Mouse (Mus musculus): Measurements from ENCODE around the gene Plekha5.

The Plekha5 gene

DNA sequence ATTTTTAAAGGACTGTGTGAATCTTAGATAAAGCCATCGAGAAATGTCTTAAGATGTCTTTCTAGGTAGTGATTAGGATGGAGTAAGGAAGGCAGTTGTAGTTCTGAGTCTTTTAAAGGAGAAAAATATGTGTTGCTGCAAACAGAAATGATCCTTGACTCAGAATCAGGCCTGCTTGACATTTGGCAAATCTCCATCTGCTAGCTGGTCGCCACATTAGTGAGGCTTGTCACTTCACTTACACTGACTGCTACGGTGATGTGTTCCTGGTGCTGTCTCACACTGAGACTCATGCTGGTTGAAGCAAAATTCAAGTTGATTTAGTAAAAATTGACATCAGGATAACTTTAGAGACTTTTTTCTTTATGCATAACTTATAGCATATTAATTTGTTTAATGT lies 32.0 kb downstream of the Plekha5 start:
- DNase-seq (ENCODE audit: low read depth, low spot score) = no peak

DNA sequence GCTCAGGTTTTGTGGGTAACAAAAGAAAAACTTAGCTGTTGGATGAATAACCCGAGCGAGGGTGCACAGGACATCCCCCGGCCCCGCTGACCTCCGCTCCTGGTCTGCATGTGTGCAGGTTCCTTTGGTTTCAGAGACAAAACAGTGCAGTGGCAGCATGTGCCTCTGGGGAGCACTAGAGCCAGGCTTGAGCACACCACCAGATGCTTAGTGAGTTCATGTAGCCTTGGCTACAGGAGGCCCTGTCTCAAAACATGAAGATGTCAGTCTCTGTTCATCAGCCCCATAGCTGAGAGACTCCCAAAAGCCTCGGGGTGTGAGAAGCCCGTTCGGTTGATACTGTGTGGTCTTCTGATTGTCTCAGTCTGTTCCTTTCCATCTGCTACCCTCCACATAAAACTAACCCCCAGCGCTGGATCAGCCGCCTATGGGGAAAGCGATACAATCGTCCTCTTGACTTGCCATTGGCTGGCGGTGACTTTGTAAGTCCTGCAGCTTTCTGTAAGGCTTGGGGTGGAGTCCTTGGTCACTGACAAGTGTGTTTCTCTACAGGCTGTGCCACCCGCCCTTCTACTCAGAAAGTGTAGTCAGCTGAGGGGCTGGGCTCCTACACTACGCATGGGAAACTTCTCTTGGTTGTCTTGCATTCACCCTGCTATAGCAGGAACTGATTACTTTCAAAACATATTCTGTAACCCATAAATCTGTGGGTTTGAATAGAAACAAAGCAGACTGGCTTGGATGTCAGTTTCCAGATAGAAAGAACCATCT lies 32.7 kb downstream of the Plekha5 start:
- no peak for DNase-seq (ENCODE audit: low read depth, low spot score)

DNA sequence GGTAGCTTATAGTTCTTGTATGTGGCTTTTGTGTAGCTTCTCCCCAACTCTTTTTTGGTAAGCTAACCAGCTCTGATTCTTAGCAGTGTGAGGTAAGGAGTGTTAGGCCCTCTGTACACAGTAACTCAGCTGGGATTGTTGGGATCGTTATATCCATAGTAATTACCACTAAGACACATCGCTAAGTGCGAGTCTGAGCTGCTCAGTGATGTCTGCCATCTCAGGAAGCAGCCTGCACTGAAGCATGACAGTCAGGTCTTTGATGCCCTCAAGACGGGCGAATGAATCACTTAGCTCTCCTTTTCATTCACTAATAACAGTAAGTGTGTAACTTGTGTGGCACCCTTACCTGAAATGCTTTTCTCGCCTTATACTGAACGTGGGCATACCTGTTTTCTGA lies 36.5 kb downstream of the Plekha5 start:
- no peak for DNase-seq (ENCODE audit: low read depth, low spot score)

DNA sequence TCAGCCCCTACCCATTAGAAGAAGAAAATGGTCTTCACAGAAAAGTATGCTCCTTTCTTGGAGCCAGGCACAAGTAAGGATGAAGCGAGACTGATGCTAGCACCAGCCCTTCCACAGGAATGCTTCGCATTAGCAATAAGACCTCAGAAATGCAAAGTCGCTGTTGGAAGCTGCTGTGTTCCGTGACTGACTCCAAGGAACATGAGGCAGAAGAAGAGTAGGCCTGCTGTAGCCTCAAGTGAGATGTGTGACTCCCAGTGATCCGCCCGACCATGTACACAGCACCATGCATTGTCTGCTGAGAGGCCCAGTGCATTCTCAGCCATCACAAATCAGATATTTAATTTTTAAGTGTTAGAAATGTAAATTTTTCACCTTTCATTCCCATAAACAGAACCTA lies 41.0 kb downstream of the Plekha5 start:
- no peak for DNase-seq (ENCODE audit: low read depth, low spot score)

DNA sequence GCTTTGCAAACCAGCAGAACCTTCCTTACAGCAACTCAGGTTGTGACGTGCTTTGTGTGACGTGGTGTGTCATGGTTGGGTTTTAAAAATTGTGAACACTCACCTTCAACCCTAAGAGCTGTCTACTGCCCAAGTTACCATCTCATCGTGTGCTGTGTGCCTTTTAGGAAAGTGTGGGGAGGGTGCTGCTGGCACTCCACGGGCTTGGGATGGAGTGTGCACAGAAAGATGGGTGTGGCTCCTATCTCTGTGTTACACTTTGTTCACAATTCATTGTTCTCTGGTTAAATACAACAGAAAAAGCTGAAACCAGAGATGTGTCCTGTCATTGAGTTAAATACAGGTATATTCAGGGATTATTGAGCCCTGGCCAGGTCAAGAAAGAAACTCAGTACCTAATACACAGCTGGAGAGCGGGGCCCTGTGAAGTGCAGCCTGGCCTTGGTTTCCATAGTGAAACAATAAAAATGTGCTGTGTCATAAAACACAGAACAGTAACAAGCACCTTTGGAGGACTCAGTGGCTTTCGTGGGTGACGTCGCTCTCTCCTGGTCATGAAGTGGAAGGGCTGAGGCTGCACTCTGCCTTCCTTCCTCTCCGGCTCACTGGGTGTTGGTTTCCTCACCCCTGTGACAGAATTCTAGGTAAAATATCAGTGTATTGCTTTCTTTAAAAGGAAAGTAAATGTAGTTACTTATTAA lies 42.2 kb downstream of the Plekha5 start:
- DNase-seq (ENCODE audit: low read depth, low spot score) = no peak

DNA sequence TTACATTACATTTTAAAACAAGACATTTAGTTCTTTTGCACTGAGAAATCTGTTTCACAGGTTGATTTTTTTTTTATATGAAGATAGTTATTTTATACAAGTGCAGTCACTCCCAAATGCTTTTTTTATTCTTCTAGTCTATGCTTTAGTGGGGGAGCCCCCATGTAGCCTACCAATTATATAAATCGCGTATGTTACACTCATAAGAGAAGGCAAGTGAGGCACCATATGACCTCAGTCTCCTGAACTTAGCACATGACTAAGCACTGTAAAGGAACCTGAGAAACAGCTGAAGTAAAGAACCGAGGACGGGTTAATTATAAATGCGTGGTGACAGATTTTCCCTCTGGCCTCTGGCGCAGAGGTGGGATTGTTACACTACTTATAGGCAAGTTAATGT lies 43.0 kb downstream of the Plekha5 start:
- DNase-seq (ENCODE audit: low read depth, low spot score) = no peak

DNA sequence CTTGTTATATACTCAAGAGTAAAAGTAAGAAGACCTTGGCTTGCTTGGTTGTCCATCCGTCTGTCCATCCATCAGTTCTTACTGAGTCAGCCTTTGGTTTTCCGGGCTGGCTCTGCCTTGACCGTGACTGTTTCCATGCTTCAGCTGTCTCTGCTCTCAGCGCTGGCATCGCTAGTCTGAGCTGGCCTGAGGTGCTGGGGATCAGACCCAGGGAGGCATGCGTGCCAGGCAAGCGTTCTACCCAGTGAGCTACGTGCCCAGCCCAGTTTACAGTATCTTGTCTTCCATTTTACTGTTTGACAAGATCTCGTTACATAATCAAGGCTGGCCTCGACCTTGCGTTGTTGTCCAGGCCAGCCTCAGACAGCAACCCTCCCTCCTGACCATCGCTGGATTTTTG lies 44.0 kb downstream of the Plekha5 start:
- no peak for DNase-seq (ENCODE audit: low read depth, low spot score)

DNA sequence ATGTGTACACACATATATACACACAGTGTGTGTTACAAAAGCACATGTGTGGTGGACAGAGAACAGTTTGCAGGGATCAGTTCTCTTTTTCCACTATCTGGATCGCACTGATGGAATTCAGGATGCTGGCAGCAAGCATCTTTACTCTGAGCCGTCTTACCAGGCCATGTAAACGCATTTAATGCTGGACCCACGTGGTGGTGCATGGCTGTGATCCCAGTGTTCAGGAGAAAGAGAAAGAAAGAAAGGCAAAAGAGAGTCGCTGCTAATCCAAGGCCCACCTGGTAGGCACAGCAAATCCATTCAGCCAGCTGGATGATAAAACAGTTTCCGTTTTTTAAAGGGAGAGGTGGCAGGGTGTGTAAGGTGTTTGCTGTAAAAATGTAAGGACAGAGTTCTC lies 45.9 kb downstream of the Plekha5 start:
- DNase-seq (ENCODE audit: low read depth, low spot score) = no peak

DNA sequence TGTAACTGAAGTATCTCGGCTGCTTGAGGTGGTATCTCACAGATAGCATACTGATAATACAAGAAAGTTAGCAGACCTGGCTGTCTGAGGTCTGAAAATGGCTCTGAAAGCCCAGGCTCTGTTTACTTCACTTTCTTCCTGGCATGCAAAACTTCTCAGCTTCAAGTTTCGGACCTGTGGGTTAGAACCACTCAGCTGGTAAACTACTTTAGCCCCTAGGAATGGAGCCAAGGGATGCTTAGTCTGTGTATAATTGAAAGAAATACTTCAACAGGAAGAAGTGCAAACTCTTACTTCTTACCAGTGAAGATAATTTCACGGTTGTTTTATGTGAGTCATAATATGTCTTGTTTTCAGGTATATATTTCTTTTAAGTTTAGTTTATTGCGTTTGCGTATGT lies 47.9 kb downstream of the Plekha5 start:
- DNase-seq (ENCODE audit: low read depth, low spot score) = no peak

DNA sequence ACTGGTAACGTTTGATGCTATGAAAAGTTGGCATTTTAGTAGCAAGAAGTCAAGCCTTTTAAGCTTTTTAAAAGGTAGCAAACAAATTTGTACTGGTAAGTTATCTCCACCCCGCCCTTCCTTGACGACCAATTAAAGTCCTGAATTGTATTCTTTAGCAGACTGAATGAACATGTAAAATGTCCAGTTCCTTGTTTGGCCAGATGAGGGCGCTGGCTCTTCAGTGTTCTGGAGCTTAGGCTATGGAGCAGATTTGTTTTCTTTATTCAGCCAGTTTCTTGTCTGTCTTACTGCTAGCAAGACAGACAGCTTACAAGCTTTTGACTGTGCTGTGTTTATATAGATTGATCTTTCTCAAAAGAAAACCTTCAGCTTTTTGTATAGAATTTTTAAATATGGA lies 48.5 kb downstream of the Plekha5 start:
- DNase-seq (ENCODE audit: low read depth, low spot score) = peak; percentile 8

DNA sequence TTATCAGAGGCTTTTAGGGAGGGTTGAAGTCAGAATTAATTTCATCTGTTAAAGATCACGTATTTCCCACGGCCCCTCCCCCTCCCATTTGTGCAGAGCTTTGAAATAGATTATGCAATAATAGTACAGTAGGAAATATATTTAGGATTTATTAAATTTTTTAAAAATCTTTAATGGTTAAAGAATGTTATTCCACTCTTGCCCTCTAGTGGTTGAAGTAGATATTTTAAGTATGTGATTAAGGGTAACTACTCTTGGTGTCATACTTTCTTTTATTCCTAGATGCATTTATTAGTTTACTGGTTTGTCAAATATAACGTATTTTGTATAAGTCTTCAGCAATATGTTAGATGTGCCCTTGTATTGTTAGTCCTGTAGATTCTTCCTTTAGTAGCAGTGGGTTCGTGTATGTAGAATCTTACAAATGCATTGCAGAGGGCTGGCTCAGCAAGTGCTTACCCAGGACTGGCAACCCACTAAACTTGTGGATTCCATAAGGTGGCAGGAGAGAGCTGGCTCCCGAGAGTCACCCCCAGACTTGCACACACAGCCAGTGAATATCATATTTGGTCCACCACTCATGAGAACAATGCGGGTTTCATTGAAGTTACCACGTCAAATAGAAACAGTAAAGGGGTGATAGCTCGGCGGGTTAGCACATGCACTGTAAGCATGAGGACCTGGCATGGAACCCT lies 51.7 kb downstream of the Plekha5 start:
- DNase-seq (ENCODE audit: low read depth, low spot score) = no peak

DNA sequence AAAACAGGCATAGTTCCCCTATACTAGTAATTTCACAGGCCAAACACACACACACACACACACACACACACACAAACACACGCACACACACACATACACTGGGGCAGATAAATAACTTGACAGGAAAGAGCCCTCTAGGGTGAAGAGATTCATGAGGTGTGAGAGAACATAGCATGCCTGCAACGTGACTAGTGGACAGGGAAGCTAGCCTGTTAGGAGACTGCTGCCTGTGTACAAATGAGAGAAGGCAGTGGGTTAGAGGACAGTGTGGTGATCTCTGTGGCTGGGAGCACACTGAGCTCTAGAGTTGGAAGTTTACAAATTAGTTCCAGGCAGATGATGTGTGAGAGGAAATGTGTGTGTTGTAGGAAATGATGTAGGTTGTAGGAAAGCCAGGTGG lies 53.1 kb downstream of the Plekha5 start:
- DNase-seq (ENCODE audit: low read depth, low spot score) = no peak

DNA sequence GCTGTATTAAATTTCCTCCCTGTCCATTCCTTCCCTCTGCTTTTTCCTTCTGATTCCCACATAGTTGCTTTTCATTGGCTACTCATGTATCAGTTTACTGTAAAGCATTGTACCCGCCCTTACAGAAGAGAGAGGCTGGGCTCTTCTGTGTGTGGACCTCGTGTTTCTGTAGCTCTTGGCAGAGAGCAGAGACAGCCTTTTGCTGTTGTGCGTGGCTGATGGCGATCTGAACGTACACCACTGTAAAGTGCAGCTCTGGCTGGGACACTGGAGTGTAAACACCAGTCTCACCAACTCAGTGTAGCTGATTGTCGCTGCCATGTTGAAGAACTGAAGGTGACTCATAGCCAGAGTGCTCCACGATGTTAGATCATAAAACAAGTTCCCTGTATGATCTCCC lies 54.2 kb downstream of the Plekha5 start:
- DNase-seq (ENCODE audit: low read depth, low spot score) = no peak

DNA sequence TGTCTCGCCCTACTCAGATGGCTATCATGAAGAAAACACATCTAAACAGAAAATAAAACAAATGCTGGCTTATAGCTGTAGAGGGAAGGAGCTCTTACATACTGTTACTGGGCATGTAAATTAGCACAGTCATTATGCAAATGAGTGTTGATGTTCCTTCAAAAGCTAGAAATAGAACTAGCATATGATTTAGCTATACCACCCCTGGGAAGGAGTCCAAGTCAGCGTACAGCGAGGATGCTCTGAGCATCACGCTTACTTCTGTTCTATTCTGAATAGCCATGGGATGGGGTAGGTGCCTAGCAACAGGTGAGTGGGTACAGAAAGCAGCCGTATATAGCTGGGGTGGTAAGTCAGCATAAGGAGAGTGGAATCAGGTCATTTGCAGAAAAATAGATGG lies 55.1 kb downstream of the Plekha5 start:
- DNase-seq (ENCODE audit: low read depth, low spot score) = no peak

DNA sequence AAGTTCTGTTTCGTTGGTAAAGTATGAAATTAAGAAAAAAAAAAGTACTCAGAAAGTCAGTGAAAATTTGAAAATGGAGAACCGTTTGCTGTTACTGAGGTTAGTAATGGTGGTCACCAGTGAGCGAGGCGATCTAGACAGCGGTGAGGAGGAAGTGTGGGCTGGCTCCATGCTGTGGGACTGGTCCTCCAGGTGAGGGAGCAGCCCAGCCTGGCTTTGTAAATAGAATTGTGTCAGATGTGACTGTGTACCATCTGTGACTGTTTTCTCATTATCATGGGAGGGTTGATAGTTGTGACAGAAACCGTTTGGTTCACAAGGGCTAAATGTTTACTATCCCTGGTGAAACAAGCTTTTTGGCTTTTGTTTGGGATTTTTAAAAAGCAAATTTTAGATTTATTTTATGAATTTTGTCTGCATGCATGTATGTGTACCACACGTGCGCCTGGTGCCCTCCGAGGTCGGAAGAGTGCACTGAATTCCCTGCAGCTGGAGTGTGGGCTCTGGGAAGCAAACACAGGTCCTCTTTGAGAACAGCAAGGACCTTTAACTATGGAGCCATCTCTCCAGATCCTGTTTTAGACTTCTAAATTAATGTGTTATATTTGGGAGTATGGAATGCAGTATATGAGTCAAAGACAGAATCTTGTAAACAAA lies 56.7 kb downstream of the Plekha5 start:
- DNase-seq (ENCODE audit: low read depth, low spot score) = no peak

DNA sequence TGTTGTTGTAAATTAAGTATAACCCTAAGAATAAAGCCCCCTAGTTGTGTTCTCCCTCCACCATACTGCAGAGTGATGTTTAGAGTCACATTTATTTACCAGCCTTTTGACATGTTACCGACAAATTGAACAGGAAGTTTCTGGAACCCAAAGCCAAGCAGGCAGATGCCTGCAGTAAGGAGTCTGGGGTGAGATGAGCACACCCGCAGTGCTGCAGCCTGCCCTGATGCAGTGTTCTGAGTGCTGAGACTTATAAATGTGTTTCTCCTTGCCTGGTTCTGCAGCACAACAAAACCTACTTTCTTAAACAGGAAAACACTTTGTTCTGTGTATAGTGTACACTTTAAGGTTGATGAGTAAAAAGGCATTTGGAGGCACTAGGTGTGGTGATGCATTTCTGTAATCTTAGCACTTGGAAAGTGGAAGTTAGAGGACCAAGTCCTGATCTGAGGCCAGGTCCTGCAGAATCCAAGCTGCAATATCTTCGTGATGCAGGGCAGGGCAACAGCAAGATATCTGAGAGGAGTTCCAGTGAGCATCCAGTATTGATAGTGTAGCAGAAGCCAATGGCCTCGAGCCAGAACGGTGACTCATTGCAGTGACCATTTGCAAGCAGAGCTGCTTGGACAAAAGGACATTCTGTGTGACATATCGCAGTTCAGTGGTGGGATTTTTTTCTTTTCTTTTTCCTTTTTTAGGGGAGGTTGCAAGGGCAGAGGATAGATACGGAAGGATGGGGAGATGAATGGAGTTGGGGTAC lies 58.0 kb downstream of the Plekha5 start:
- no peak for DNase-seq (ENCODE audit: low read depth, low spot score)

DNA sequence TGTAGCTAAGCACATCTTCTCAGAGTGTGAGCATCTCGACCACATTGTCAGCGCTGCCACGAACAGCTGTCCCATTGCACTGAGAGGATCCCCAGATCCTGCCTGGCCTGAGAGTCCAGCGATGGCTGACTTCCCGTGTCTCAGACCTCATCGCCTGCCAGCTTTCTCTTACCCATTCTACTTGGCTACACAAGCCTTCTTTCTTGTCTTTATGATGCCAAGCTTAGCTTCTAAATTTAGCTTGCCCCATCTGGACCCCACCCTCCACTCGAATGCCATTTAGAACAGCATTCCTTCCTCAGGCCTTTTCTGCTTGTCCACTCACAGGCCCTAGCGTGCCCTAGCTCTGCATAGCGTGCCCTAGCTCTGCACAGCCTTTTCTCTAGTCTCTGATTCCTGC lies 60.3 kb downstream of the Plekha5 start:
- DNase-seq (ENCODE audit: low read depth, low spot score) = no peak

DNA sequence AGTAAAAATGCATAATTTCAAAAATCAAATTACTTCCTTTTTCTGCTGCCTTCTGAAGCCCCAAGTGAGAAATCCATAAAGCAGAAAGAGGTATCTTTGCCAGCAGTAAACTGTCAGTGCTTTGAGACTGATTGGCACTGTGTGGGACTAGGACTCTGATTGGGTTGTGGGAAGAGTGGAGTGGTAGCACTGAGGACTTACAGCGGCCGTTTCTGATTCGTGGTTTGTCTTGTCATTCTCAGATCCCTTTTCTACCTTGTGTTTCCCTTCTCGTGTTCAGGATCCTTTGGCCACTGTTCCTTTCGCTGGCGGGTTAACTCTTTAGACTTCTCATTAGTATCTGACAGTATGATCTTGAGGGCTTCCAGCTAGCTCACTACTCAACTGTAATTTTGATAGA lies 61.8 kb downstream of the Plekha5 start:
- DNase-seq (ENCODE audit: low read depth, low spot score) = no peak

DNA sequence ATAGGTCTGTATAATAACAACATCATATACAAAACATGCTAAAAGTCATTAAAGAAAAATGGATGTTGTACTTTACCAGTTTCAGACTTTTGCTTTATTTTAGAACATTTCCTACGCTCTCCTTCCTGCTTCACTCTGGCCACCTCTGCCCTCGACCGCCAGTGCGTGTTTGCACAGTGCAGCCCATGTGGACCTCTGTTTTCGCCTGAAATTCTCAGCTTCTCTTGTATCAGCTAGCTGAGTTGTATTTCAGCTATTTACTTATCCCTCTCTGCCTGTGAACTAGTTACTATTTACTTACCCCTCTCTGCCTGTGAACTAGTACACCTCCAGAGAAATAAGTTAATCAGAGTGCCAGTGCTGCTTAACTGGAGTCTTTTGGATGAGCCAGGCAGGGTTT lies 62.8 kb downstream of the Plekha5 start:
- DNase-seq (ENCODE audit: low read depth, low spot score) = no peak

DNA sequence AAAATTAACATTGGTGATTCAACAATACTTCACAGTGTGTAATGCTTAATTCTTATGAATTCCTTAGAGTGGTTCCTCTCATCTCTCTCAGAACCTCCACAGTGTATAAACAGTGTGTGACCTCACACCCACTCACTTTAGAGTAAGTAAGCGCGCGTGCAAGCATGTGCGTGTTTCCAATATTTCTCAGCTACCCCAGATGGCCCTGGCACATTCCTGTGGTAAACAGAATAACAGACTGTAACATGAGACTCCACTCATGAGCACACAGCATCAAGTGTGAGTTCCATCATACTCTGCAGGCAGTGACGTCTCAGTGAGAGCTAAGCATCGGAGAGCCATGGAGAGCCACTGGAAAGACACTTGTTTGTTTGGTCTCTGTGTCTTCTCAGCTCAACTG lies 63.6 kb downstream of the Plekha5 start:
- DNase-seq (ENCODE audit: low read depth, low spot score) = no peak

DNA sequence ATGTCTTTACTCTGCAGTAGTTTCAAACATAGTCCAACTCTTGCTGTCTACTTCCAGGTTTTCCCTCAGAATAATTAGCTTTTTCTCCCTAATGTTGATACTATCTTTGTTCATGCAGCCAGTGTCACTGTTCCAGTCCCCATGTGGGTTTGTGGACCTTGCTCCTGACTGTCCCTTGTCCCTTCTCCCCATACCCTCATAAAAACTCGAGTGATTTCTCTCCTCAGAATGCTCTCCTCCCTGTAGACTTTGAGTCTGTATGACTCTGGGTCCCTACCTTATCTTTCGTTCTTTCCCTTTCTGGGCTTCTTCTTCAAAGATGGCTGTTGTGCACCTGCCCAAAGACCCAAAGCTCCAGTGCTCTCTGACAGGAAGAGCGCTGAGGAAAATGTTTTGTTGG lies 64.8 kb downstream of the Plekha5 start:
- DNase-seq (ENCODE audit: low read depth, low spot score) = no peak

DNA sequence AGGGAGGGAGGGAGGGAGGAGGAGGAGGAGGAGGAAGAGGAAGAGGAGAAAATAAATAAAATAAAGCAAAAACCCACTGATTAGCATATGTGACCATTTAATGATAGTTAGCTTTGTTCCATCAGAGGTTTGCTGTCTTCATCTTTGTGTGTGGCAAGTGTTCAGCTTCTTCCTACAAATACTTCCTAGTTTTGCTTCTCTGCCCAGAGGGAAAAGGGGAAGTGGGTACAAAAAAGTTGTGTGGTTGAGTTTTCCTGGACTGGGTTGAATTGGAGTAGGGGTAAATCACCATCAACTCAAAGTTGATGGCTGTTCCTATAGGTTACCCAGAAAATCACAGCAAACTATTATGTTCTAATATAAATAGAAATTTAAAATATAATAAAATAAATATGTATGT lies 65.7 kb downstream of the Plekha5 start:
- no peak for DNase-seq (ENCODE audit: low read depth, low spot score)
